Mouse (Mus musculus): ENCODE data around the gene Zfp335. TPM values are rescaled to one million over a fixed set of nuclear protein-coding genes. Genes with fewer than 3 reads are reported as not detected.

Zfp335 gene
- polyA plus RNA-seq, 1 experiment from 2014 or later: 15.5 TPM

DNA sequence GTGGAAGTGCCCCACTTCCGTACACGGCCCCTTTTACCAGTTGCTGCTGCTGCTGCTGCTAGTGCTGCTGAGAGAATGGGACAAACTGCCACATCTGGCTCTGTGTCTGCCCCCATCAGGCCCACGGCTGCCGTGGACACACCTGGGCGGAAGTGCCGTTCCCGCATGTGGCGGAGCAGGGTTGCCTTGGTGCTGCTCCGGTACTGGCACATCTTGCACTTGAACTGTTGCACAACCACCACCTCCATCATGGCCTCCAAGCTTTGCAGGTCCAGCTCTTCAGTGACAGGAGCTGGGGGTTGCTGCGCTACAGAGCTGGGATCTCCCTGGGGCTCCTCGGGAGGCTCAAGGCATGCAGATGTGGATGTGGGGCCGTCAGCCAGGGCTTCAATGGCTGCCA lies 4.0 kb downstream of the Zfp335 start:
- no peak for DNase-seq
- no peaks in the 10 kb centered on the region for H3K27me3 ChIP-seq (ENCODE audit: control insufficient read depth, insufficient read depth, low read length)
- no peak overlapping the region for H3K9ac ChIP-seq (replicated peaks; ENCODE audit: low read length)
- peaks cover 16% of the 10 kb centered on the region for H3K4me1 ChIP-seq (ENCODE audit: control insufficient read depth, insufficient read depth, low read length)
- H3K27ac ChIP-seq (replicated peaks; ENCODE audit: low read depth, low read length): no peak overlapping the region
- H3K9me3 ChIP-seq (ENCODE audit: control insufficient read depth, low read length): 0 out of 2 replicates have a peak, but pooled peaks cover 6% of the 10 kb centered on the region
- no peak overlapping the region for H3K4me2 ChIP-seq (ENCODE audit: low read length)
- WGBS: 96% methylated on average over 12 of the region's 12 CpGs
- ATAC-seq (ENCODE audit: low FRiP score, low TSS enrichment): no peak
- peaks cover 69% of the 10 kb centered on the region for H3K36me3 ChIP-seq (ENCODE audit: control insufficient read depth, insufficient read depth, low read length)
- H3K4me3 ChIP-seq (replicated peaks; ENCODE audit: low read depth, low read length): no peak overlapping the region

DNA sequence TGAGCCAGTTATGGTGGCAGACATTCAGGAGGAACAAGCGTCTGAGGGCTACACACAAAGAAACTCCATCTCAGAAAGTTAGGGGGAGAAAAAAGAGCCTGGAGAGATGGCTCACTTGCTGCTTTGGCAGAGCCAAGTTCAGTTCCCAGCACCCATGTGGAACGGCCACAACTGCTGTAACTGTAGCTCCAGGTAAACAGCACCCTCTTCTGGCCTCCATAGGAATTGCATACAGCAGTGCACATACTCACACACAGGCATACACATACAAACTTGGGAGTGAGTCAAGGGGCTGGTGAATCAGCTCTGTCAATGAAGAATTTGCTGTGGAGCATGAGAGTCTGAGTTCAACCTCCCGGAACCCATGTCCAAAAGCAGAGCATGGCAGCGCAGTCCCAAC lies 5.5 kb downstream of the Zfp335 start:
- peaks cover 83% of the 10 kb centered on the region for H3K36me3 ChIP-seq (ENCODE audit: control insufficient read depth, insufficient read depth, low read length)
- no peaks in the 10 kb centered on the region for H3K27me3 ChIP-seq (ENCODE audit: control insufficient read depth, insufficient read depth, low read length)
- peaks cover 11% of the 10 kb centered on the region for H3K4me1 ChIP-seq (ENCODE audit: control insufficient read depth, insufficient read depth, low read length)
- no peak overlapping the region for H3K4me3 ChIP-seq (replicated peaks; ENCODE audit: low read depth, low read length)
- no peak for ATAC-seq (ENCODE audit: low FRiP score, low TSS enrichment)
- no peak overlapping the region for H3K9ac ChIP-seq (replicated peaks; ENCODE audit: low read length)
- no peak for DNase-seq
- H3K4me2 ChIP-seq (ENCODE audit: low read length): no peak overlapping the region
- WGBS: 99% methylated on average over 4 of the region's 4 CpGs
- H3K27ac ChIP-seq (replicated peaks; ENCODE audit: low read depth, low read length): no peak overlapping the region
- 0 out of 2 replicates have a peak, but pooled peaks cover 6% of the 10 kb centered on the region for H3K9me3 ChIP-seq (ENCODE audit: control insufficient read depth, low read length)

DNA sequence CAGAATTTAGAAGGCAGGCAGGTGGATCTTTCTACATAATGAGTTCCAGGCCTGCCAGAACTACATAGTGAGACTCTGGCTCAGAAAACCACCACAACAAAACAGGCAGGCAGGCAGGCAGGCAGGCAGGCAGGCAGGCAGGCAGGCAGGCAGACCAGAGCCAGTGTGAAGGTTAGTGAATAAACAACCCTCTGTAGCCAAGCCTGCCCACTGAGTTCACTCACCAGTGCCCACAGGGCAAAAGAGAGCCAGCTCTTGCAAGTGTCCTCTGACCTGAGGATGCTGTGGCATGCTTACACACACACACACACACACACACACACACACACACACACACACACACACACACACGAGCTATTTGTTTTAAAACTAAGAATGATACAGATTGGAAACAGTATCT lies 8.1 kb downstream of the Zfp335 start:
- Histone ChIP-seq H3K4me3 (replicated peaks; ENCODE audit: low read depth, low read length) (no peak overlapping the region), H3K36me3 (ENCODE audit: control insufficient read depth, insufficient read depth, low read length) (peaks cover 98% of the 10 kb centered on the region), H3K9me3 (ENCODE audit: control insufficient read depth, low read length) (0 out of 2 replicates have a peak, but pooled peaks cover 6% of the 10 kb centered on the region), H3K4me2 (ENCODE audit: low read length) (no peak overlapping the region), H3K27me3 (ENCODE audit: control insufficient read depth, insufficient read depth, low read length) (no peaks in the 10 kb centered on the region), H3K9ac (replicated peaks; ENCODE audit: low read length) (no peak overlapping the region), H3K4me1 (ENCODE audit: control insufficient read depth, insufficient read depth, low read length) (no peaks in the 10 kb centered on the region), H3K27ac (replicated peaks; ENCODE audit: low read depth, low read length) (no peak overlapping the region)
- ATAC-seq (ENCODE audit: low FRiP score, low TSS enrichment) (no peak), DNase-seq (no peak)
- WGBS: 90% methylated on average over 1 of the region's 1 CpGs

DNA sequence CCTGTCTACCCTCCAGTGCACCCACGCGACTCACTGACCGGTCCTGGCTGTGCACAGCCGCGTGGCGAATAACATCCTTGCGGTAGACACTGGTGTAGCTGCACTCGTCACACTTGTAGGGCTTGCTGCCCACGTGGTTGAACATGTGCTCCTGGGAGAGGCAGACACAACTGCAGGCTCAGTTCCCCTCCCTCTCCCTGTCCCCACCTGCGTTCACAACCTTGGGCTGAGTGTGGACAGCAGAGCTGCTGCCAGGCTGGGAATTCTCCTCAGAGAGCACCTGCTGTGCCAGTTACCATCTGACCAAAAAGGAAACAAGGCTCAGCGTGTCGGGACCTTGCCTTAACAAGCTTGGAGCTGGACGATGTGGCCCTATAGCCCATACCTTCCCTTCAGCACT lies 10.2 kb downstream of the Zfp335 start:
- WGBS: 93% methylated on average over 13 of the region's 13 CpGs

DNA sequence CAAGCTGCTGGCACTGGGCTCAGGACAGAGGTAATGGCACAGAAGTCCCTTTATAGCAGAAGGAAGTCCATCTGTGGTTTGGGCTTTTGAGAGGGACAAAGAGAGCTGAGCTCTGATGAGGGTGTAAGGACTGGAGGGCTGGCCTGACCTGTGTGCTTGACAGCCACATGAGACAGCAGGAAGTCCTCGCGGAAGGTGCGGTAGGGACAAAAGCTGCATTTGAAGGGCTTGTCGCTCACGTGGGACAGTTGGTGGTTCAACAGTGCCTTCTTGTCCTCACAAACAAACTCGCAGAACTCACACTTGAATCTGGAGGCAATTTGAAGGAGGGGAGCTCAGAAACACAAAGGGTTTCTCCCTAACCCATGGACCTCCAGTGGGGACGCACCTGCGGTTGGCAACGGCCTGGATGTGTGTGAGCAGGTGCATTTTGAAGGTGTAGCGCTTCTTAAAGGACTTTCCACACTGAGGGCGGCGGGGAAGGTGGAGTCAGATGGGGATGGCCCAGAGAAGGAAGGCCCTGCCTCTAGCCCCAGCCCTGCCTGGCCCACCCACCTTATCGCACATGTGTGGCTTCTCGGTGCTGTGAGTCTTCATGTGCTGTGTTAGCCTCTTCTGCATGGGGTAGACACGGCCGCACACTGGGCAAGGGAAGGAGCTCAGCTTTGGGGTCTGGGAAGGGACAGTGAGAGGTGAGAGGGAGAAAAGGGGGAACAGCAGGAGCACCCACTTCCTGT lies 11.7 kb downstream of the Zfp335 start:
- no peaks in the 10 kb centered on the region for H3K9me3 ChIP-seq (ENCODE audit: control insufficient read depth, low read length)
- DNase-seq (no peak), ATAC-seq (ENCODE audit: low FRiP score, low TSS enrichment) (no peak)
- H3K4me3 ChIP-seq (replicated peaks; ENCODE audit: low read depth, low read length): no peak overlapping the region
- H3K9ac ChIP-seq (replicated peaks; ENCODE audit: low read length): no peak overlapping the region
- H3K27ac ChIP-seq (replicated peaks; ENCODE audit: low read depth, low read length): no peak overlapping the region
- H3K27me3 ChIP-seq (ENCODE audit: control insufficient read depth, insufficient read depth, low read length): no peaks in the 10 kb centered on the region
- H3K4me2 ChIP-seq (ENCODE audit: low read length): no peak overlapping the region
- H3K36me3 ChIP-seq (ENCODE audit: control insufficient read depth, insufficient read depth, low read length): peaks cover 98% of the 10 kb centered on the region
- WGBS: 91% methylated on average over 16 of the region's 16 CpGs
- H3K4me1 ChIP-seq (ENCODE audit: control insufficient read depth, insufficient read depth, low read length): no peaks in the 10 kb centered on the region

More for the DNA sequence above, 10.2 kb downstream of the Zfp335 start:
- no peaks in the 10 kb centered on the region for H3K27me3 ChIP-seq (ENCODE audit: control insufficient read depth, insufficient read depth, low read length)
- no peak overlapping the region for H3K4me2 ChIP-seq (ENCODE audit: low read length)
- peaks cover 98% of the 10 kb centered on the region for H3K36me3 ChIP-seq (ENCODE audit: control insufficient read depth, insufficient read depth, low read length)
- H3K4me1 ChIP-seq (ENCODE audit: control insufficient read depth, insufficient read depth, low read length): no peaks in the 10 kb centered on the region
- no peak for DNase-seq
- no peak for ATAC-seq (ENCODE audit: low FRiP score, low TSS enrichment)
- H3K27ac ChIP-seq (replicated peaks; ENCODE audit: low read depth, low read length): no peak overlapping the region
- H3K9ac ChIP-seq (replicated peaks; ENCODE audit: low read length): no peak overlapping the region
- H3K4me3 ChIP-seq (replicated peaks; ENCODE audit: low read depth, low read length): no peak overlapping the region
- H3K9me3 ChIP-seq (ENCODE audit: control insufficient read depth, low read length): 0 out of 2 replicates have a peak, but pooled peaks cover 5% of the 10 kb centered on the region

DNA sequence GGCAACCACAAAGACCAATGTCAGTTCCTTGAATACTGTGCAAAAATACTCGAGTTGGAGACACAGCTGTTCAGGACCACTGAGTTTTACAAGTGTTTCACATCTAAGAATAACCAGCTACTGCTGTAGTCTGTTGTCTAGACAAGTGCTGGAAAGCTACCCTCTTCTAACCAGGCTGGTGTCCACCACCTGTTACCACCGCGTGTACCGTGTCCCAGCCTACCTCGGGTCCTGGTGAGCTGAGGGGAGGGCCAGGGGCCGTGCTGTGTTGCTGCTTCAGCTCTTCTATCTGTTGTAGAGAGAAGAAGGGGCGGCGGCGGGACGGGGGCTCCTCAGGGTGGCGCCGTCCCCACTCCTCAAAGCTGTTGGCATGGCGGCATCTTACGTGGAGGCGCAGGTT lies 12.5 kb downstream of the Zfp335 start:
- H3K4me2 ChIP-seq (ENCODE audit: low read length): no peak overlapping the region
- peaks cover 98% of the 10 kb centered on the region for H3K36me3 ChIP-seq (ENCODE audit: control insufficient read depth, insufficient read depth, low read length)
- no peak overlapping the region for H3K4me3 ChIP-seq (replicated peaks; ENCODE audit: low read depth, low read length)
- H3K4me1 ChIP-seq (ENCODE audit: control insufficient read depth, insufficient read depth, low read length): no peaks in the 10 kb centered on the region
- no peak overlapping the region for H3K27ac ChIP-seq (replicated peaks; ENCODE audit: low read depth, low read length)
- no peak overlapping the region for H3K9ac ChIP-seq (replicated peaks; ENCODE audit: low read length)
- no peak for ATAC-seq (ENCODE audit: low FRiP score, low TSS enrichment)
- no peak for DNase-seq
- no peaks in the 10 kb centered on the region for H3K27me3 ChIP-seq (ENCODE audit: control insufficient read depth, insufficient read depth, low read length)
- H3K9me3 ChIP-seq (ENCODE audit: control insufficient read depth, low read length): no peaks in the 10 kb centered on the region
- WGBS: 93% methylated on average over 15 of the region's 15 CpGs

DNA sequence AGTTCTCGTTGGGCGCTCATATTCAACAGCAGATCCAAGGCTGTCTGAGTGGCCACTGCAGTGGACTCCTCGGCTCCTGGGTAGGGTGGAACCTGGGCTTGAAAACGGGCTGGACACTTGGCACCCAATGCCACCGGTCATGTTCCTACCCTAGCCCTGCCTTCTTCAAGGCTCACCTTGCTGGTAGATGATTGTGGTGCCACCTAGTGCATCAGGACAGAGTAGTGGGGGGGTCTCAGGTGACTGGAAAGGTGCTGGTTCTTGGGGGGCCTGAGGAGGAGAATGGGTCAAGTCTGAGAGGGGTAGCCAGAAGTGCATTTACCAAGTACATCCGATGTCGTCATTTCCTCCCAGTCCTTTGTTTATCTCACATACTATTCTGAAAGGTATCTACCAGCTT lies 13.5 kb downstream of the Zfp335 start:
- 96% methylated on average over 7 of the region's 7 CpGs for WGBS
- ATAC-seq (ENCODE audit: low FRiP score, low TSS enrichment): no peak
- Histone ChIP-seq H3K9ac (replicated peaks; ENCODE audit: low read length) (no peak overlapping the region), H3K4me2 (ENCODE audit: low read length) (no peak overlapping the region), H3K4me1 (ENCODE audit: control insufficient read depth, insufficient read depth, low read length) (no peaks in the 10 kb centered on the region), H3K36me3 (ENCODE audit: control insufficient read depth, insufficient read depth, low read length) (peaks cover 100% of the 10 kb centered on the region), H3K4me3 (replicated peaks; ENCODE audit: low read depth, low read length) (no peak overlapping the region), H3K9me3 (ENCODE audit: control insufficient read depth, low read length) (no peaks in the 10 kb centered on the region), H3K27ac (replicated peaks; ENCODE audit: low read depth, low read length) (no peak overlapping the region), H3K27me3 (ENCODE audit: control insufficient read depth, insufficient read depth, low read length) (no peaks in the 10 kb centered on the region)
- DNase-seq: no peak

DNA sequence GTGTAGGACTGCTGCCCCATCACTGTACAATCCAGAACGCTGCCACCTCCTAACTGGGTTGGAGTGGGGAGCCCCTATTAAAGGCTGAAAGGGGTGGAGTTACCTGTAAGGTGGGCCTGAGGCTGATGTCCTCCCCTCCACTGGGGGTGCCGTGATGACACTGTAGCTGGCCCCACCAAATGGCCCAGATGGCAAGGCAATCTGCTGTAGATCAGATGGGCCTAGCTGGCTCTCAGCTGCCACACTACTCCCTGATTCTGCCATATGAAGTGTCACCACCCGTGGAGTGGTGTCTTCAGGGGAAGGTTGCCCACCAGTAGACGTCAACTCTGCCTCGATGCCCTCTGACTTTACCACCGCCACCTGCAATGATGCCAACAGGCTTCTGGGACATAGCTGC lies 15.7 kb downstream of the Zfp335 start:
- no peaks in the 10 kb centered on the region for H3K9me3 ChIP-seq (ENCODE audit: control insufficient read depth, low read length)
- H3K36me3 ChIP-seq (ENCODE audit: control insufficient read depth, insufficient read depth, low read length): peaks cover 100% of the 10 kb centered on the region
- H3K4me1 ChIP-seq (ENCODE audit: control insufficient read depth, insufficient read depth, low read length): no peaks in the 10 kb centered on the region
- H3K27ac ChIP-seq (replicated peaks; ENCODE audit: low read depth, low read length): no peak overlapping the region
- no peak overlapping the region for H3K9ac ChIP-seq (replicated peaks; ENCODE audit: low read length)
- H3K27me3 ChIP-seq (ENCODE audit: control insufficient read depth, insufficient read depth, low read length): no peaks in the 10 kb centered on the region
- no peak overlapping the region for H3K4me3 ChIP-seq (replicated peaks; ENCODE audit: low read depth, low read length)
- H3K4me2 ChIP-seq (ENCODE audit: low read length): no peak overlapping the region
- ATAC-seq (ENCODE audit: low FRiP score, low TSS enrichment) (no peak), DNase-seq (no peak)
- WGBS: 97% methylated on average over 6 of the region's 6 CpGs

DNA sequence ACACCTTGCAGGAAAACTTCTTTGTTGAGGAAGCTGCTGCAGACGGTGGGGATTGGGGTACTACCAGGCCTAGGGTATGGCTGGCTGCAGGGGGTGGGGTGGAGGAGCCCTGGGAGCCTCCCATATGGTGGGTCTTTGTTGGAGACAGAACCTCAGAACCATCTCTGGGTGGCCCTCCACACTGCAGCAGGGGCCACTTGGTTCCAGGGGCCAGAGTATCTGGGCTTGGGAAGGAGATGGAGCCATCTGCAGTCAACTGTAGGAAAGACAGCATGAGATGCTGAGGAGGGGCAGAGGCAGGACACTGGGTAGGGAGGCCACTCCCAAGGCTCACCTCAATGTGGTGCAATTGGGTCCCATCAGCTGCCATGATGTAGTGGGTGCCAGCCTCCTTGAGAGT lies 16.9 kb downstream of the Zfp335 start:
- no peak overlapping the region for H3K27ac ChIP-seq (replicated peaks; ENCODE audit: low read depth, low read length)
- no peaks in the 10 kb centered on the region for H3K9me3 ChIP-seq (ENCODE audit: control insufficient read depth, low read length)
- WGBS: 73% methylated on average over 1 of the region's 1 CpGs
- H3K27me3 ChIP-seq (ENCODE audit: control insufficient read depth, insufficient read depth, low read length): no peaks in the 10 kb centered on the region
- no peaks in the 10 kb centered on the region for H3K4me1 ChIP-seq (ENCODE audit: control insufficient read depth, insufficient read depth, low read length)
- H3K4me2 ChIP-seq (ENCODE audit: low read length): no peak overlapping the region
- H3K9ac ChIP-seq (replicated peaks; ENCODE audit: low read length): no peak overlapping the region
- ATAC-seq (ENCODE audit: low FRiP score, low TSS enrichment) (no peak), DNase-seq (no peak)
- H3K36me3 ChIP-seq (ENCODE audit: control insufficient read depth, insufficient read depth, low read length): peaks cover 100% of the 10 kb centered on the region
- no peak overlapping the region for H3K4me3 ChIP-seq (replicated peaks; ENCODE audit: low read depth, low read length)
